Mouse (Mus musculus) kidney, adult 9 months (tissue): ENCODE data around the gene Trank1.

Experiments used
- DNase-seq: peaks from one replicate; pipeline ENCODE4 v3.0.0; 2022

Gene Trank1

GRCm38 (mm10) chr9:111383046-111383445 lies 71.5 kb downstream of the Trank1 start:
- DNase-seq = no peak

- DNase-seq = no peak
Measured at GRCm38 (mm10) chr9:111383756-111384155, 72.2 kb downstream of the Trank1 start.

- DNase-seq = peak; percentile 31
Measured at GRCm38 (mm10) chr9:111385526-111386491, 74.3 kb downstream of the Trank1 start.

GRCm38 (mm10) chr9:111386569-111386968 lies 75.0 kb downstream of the Trank1 start:
- peak; percentile 26 for DNase-seq

- no peak for DNase-seq
Measured at GRCm38 (mm10) chr9:111387576-111387975, 76.0 kb downstream of the Trank1 start.

GRCm38 (mm10) chr9:111390016-111390415 lies 78.5 kb downstream of the Trank1 start:
- DNase-seq = no peak

- DNase-seq = no peak
Measured at GRCm38 (mm10) chr9:111391036-111391435, 79.5 kb downstream of the Trank1 start.

- no peak for DNase-seq
Measured at GRCm38 (mm10) chr9:111391926-111392442, 80.4 kb downstream of the Trank1 start.

GRCm38 (mm10) chr9:111395265-111395664 lies 83.7 kb downstream of the Trank1 start:
- DNase-seq = no peak

GRCm38 (mm10) chr9:111398059-111398458 lies 86.5 kb downstream of the Trank1 start:
- DNase-seq = no peak

- no peak for DNase-seq
Measured at GRCm38 (mm10) chr9:111400089-111400488, 88.5 kb downstream of the Trank1 start.

- no peak for DNase-seq
Measured at GRCm38 (mm10) chr9:111403159-111403558, 91.6 kb downstream of the Trank1 start.

- DNase-seq = no peak
Measured at GRCm38 (mm10) chr9:111404346-111405079, 93.0 kb downstream of the Trank1 start.

GRCm38 (mm10) chr9:111405080-111405428 lies 93.5 kb downstream of the Trank1 start:
- peak; percentile 26 for DNase-seq

- DNase-seq = no peak
Measured at GRCm38 (mm10) chr9:111408012-111408411, 96.5 kb downstream of the Trank1 start.

GRCm38 (mm10) chr9:111408427-111408826 lies 96.9 kb downstream of the Trank1 start:
- no peak for DNase-seq

- no peak for DNase-seq
Measured at GRCm38 (mm10) chr9:111412471-111413160, 101.1 kb downstream of the Trank1 start.

- no peak for DNase-seq
Measured at GRCm38 (mm10) chr9:111421862-111422261, 110.3 kb downstream of the Trank1 start.

GRCm38 (mm10) chr9:111422567-111422966 lies 111.0 kb downstream of the Trank1 start:
- no peak for DNase-seq

GRCm38 (mm10) chr9:111425113-111425512 lies 113.6 kb downstream of the Trank1 start:
- DNase-seq = no peak

GRCm38 (mm10) chr9:111425952-111426351 lies 114.4 kb downstream of the Trank1 start:
- DNase-seq = no peak

GRCm38 (mm10) chr9:111427891-111428555 lies 116.5 kb downstream of the Trank1 start:
- DNase-seq = peak; percentile 58
